Mouse (Mus musculus) gastrocnemius, adult 18-20 months (tissue): Measurements from ENCODE around the gene Spen. TPM values are rescaled to one million over a fixed set of nuclear protein-coding genes. Genes with fewer than 3 reads are reported as not detected.
"Not testable (repeated sequence)": the region's sequence is repeated elsewhere in the genome, so short reads cannot be mapped to it uniquely, and the experiment has no call there.

Experiments used
- DNase-seq: peaks from one replicate; pipeline ENCODE4 v3.0.0; 2021; ENCODE audit warnings: low spot score
- total RNA-seq, 2 experiments: library from RNA; stranded (reverse); gene quantifications; 2 replicates each; pipeline ENCODE4 v1.2.3; 2021

Spen gene
- total RNA-seq, 2 experiments from 2014 or later: 21.4 to 21.9 TPM

DNA sequence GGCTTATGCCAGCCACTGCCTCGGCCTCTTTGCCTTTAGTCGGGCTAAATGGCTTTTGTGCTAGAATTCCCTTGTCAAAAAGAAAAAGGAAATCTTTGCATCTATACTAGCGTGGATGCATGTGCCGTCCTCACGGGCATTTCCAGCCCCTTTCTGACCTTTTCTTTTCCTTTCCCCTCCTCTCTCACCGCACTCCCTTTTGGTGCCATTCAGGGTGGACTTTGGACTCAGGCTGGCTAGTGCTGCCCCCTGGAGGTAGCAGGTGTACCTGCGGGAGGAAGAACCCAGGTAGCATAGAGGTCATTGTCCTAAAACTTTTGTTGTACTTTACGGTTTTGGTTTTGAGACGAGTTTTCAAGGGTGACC is 21.5 kb upstream of the Spen start:
- DNase-seq: peak; percentile 87

DNA sequence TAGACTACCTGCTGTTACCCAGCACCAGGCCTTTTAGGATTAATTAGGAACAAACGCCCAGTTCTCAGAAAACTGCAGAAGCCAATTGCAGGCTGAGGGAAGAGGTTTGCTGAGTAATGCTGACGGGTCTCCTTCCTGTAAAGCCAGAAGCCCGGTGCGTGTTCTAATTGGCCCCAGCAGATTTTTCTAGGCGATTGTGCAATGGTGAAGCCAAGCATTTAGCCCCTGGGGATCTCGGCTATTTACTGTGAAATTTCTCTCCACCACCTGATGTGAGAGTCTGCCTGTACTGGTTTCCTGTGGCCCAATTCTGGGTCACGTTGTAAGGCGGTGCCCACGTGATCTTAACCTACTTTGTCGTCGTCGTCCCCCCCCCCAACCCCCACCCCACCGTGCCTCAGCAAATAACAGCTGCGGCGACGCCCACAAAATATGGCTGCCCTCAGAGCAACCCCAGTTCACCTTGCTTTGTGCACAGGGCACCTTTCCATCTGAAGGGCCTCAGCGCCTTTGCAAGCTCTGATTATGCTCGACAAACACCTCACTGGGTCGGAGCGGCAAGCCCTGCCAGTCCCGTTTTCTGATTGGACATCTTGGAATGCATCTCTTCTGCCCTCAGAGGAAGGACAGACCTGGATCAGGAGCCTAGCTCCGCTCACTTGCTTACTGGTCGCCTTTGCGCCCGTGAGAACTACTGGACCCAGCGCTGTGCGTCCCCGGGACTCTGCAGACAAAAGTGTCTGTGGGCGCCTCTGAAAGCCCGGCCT is 20.9 kb upstream of the Spen start:
- peak; percentile 89 for DNase-seq

DNA sequence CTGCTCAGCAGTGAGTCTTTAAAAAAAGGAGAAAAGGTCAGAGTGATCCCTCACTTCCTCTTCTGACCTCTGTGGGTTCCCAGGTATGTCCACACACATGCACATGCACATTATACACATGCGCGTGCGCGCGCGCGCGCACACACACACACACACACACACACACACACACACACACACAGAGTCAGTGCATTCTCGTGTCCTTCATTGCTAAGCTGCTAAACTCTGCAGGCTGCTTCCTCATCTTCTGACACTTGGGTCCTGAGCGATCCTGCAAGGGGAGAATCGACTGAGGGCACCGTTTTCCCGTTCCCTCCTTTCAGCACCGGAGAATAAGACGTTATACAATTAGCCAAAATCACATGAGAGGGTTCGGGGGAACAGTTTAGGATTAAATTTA is 20.3 kb upstream of the Spen start:
- DNase-seq: no peak

DNA sequence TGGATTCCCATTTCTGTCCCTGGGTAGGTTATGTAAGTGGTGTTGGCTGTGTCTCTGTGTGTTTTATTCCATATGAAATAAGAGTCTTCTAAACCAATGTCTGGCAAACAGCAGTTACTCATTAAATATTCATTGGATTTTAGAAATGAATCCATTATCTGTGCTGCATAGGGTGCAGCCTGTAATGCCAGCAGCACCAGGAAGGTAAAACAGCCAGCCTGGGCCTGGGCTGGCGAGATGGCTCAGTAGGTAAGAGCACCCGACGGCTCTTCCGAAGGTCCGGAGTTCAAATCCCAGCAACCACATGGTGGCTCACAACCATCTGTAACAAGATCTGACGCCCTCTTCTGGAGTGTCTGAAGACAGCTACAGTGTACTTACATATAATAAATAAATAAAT is 17.8 kb upstream of the Spen start:
- not testable (repeated sequence) for DNase-seq

DNA sequence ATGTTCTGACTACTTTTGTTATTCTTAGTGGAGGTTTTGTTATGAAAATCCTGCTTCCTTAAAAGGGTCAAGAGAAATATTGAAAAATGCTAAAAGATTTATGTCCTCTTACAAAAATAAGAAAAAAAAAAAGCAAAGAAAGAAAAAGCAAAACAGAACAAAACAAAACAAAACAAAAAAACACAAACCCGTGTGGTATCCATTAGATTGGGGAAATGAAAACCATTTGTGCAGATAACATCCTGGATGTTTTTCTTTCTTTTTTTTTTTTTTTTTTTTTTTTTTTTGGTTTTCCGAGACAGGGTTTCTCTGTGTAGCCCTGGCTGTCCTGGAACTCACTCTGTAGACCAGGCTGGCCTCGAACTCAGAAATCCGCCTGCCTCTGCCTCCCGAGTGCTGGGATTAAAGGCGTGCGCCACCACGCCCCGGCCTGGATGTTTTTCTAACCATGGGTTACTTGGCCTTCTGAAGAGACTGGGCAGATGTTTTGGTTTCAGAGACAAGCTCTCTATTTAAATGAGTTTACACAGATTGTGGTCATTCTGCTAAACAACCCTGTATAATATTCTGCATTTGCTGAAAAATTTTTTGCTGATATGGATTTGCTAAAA is 16.0 kb upstream of the Spen start:
- not testable (repeated sequence) for DNase-seq

DNA sequence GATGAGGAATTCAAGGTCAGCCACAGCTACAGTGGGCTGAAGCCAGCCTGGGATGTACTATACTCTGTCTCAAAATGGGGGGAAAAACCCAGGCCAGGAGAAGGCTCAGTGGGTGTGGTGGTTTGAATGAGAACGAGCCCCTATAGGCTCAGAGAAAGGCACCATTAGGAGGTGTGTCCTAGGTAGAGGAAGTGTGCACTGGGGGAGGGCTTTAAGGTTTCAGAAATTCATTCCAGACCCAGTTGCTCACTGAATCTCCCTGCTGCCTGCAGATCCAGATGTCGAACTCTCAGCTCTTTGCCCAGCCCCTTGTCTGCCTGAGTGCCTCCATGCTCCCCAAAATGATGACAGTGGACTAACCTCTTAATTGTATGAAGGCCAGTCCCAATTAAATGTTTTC is 14.1 kb upstream of the Spen start:
- DNase-seq: no peak

DNA sequence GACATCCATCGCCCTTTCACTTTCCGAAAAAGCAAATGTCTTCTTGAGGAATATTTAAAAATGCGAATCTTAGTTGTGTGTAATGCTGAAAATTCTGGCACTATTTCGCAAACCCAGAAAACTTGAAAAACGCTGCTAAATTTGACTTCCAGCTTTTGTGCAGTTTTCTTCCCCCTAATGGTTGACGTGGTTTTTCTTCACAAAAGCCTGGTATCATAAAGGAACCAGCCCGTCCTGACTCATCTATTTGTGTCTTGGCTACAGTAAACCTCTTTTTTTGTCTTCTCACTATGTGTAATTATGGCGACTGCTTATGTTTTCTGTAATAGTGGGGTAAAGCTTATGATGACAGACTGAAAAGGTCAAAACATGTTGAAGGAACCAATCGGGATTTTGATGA is 8.9 kb upstream of the Spen start:
- DNase-seq: no peak

DNA sequence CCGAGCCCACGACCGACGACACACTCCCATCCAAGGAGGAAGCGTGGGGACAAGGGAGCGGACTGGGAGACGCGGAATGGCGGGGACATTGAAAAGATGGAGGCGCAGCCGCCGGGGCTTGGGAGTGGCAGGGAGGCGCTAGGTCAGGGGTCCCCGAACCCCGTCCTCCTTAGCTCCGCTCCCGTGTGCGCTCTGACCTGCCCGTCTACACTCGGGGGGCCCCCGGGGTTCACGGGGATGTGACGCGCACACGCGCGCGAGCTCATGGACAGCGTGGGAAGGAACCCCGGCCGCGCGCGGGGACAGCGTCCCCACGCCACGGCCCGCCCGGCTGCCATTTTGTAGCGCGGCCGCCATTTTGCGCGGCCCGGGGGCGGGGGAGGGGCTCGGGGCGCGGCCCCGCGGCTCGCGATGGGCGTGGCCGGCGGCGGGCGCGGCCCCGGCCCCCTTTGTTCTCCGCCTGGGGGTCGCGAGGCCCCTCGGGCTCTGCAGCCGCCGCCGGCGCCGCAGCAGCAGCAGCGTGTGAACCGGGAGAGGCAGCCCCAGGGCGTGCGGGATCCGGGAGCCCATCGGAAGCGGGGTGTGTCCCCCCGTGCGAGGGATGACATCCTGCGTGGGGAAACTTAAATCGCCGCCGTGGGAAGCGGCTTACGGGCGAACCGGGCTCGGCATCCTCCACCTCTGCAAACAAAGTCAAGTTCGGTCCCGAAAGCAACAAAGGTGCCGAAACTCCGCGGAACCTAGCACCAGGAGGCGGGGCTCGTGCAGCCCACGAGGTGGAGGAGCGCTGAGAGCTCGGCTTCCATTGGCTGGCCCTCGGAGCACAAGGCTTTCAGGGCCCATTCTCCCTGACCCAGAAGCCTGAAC is 8.2 kb upstream of the Spen start:
- peak; percentile 85 for DNase-seq

DNA sequence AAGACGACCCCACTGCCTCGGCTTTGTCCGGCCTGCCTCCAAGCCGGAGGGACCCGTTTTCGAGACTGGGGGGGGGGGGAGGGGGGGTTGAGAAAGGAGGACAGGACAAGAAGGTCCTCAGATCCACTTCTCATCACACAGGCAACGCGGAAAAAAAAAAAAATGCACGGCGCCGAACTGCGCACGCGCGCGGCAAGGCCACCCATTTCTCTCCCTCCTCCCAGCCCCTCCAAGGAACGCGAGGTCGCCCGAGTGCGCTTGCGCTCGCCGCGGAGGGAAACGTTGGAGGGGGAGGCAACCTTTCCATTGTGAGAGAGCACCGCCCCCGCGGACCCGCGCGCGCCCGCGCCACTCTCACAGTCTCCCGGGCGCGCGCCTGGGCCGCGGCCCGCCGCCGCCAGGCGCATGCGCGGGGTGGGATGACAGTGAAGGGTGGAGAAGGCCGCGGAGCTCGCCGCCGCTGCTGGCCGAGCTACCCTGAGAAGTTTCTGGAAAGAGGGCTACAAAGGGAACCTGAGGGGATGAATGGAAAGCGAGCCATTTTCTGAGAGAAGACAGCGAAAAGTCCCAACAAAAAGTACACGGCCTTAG is 7.4 kb upstream of the Spen start:
- peak; percentile 99 for DNase-seq

DNA sequence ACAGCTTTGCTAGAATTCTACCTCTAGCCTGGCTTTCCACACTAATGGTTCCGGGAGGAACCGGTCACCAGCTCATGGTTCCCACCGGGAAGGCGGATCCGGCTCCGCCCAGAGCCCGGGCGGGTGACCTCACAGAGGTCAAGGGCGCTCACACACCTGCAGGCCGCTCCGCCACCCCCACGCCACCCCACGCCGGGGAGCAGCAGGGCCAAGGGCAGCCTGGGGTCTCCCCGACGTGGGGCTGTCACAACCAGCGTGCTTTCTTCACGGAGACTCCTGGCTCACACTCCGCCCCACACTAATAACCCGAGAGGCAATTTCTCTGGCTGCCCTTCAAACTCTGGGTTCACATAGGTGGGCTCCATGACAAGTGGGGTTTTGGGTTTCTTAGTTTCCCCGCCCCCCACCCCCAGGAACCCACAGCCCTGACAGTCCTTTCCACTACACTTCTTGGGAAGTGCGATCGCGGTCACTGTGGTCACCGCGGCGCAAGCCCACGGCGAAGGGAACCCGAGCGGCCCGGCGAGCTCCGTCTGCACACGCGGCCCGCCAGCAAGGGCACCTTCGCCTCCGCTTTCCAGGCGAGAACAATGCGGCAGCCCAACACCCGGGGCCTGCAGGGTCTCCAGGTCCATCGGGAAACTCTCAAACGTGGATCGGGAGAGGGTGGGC is 6.8 kb upstream of the Spen start:
- DNase-seq: peak; percentile 72

DNA sequence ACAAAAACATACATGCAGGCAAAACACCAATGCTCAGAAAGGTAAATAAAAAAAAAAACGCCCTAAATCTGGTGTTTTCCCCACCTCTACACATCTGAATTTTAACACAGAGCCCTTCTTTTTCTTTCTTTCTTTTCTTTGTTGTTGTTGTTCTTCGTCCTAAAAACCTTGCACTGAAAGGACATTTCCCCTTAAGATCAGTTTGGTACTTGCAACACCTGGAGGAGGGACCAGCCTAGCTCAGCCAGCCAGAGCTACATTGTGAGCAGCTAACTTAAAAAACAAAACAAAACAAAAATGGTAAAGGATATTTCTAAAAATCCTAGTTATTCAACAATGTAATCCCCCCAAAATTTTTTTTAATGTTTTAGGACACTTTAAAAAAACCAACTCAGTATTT is 6.1 kb upstream of the Spen start:
- no peak for DNase-seq

DNA sequence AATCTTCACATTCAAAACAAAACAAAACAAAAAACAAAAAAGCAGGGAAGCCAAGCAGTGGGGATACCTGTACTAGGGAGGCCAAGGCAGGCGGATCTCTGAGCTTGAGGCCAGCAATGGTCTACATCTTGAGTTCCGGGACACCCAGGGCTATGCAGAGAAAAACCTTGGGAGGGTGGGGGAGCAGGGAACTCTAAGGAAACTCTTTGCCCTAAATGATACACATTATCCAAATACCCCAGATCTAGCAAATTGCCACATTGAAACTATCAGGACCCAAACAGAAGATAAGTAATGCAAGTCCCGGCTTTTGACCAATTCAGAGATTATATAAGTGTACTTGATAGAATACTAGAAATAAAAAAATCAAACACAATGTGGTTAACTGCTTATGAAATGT is 5.2 kb upstream of the Spen start:
- no peak for DNase-seq

DNA sequence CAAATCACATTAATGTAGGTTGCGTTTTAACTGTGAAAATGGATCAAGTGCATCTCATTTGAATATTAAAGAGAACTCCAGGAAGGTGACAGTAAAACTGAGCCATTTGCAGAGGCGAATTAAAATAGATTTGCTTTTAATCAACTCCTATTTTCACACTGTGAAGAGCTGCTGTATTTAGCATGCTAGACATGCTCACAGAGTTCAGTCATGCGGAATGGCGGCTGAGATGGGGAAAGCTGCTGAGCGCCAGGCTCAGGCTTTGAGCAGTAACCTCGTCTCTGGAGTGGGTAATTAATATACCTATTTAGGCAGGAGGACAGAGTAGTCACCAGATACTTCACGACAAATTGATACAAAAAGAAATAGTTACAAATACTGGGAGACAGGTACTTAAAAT is 3.5 kb upstream of the Spen start:
- DNase-seq: no peak

DNA sequence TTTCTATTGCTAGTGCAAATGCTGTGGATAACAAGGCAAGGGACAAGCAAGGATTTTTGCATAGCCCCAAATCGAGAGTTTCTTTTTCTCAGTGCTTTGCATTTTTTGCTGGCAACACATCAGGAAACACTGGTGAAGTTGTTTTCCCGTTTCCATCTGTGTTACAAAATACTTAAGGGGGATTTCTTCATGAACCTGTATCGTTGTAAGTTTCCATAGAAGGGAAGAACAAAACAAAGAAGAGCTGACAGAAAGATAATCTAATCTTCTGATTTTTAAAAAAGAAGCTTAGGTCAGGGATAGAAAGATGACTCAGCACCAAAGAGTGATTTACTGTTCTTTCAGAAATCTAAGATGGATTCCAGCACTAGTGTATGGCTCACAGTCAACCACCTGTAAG is 2.4 kb upstream of the Spen start:
- no peak for DNase-seq

DNA sequence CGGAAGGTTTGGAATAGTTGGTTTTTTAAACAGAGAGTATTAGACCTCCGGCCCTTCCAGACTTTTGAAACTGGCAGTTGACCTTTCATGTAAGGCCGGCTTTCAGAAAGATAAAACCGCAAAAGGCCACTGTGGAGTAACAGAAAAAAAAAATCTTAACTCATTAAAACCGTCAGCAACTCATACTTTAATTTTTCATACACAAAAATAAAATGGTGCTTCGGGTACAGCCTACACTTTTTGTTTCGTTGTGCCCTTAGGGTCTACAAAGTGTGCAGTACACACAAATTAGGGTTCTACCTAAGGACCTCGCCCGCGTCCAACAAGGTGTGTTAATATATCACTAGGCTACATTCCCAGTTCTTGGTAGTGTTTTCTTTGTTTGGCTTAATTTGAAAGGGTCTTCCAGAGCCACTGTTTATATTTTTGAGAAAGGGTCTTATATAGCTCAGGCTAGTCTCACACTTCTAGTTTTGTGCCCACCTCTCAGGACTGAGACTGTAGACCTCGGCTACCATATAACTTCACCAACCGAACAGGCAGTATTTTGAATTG is 893 bp upstream of the Spen start:
- no peak for DNase-seq

DNA sequence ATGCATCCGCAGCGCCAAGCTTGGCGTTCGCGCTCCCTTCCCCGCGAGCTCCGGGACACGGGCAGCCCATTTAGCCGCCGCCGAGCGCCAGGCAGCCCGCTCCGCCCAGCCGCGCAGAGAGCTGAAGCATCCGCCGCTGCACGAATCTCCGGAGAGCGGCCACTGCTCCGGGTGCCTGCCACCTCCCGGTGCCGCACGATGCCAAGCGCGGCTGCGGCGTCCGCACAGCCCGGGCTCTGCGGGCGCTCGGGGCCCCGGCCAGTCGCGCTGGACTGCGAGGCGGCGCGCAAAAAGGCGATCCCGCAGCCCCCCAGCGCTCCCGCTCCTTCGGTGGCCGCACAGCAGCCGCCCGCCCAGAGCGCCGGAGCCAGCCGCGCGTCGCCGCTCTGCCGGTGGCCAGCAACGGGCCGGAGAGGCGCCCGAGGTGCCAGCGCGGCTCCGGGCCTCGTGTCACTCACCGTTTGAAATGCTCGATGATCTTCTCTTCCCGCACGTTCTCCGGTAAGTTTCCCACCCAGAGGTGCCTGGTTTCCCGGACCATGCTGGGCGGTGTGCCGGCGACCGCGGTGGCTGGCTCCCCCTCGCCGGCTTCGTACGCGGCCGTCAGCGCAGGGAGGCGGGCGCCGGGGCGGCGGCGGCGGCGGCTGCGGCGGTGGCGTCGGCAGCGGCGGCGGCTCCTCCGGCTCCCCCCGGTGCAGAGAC is 540 bp downstream of the Spen start:
- DNase-seq: peak; percentile 43

DNA sequence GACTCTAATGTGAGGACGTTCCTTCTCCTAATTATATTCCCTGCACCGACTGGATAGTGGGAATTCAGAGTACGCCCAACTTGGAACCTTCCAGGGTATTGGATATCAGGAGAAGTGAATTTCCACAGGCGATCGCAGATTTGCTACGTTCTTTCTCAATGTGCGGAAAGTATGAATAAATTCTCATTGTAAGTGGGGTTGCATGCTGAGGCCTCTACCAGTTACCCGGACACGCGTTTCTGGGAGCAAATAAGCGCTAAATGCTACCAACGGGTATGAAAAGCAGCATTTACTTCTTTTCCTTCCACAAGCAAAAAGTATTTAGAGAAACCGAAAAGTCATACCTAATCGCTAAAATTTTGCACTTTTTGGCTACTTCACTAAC is 1.2 kb downstream of the Spen start:
- peak; percentile 29 for DNase-seq

DNA sequence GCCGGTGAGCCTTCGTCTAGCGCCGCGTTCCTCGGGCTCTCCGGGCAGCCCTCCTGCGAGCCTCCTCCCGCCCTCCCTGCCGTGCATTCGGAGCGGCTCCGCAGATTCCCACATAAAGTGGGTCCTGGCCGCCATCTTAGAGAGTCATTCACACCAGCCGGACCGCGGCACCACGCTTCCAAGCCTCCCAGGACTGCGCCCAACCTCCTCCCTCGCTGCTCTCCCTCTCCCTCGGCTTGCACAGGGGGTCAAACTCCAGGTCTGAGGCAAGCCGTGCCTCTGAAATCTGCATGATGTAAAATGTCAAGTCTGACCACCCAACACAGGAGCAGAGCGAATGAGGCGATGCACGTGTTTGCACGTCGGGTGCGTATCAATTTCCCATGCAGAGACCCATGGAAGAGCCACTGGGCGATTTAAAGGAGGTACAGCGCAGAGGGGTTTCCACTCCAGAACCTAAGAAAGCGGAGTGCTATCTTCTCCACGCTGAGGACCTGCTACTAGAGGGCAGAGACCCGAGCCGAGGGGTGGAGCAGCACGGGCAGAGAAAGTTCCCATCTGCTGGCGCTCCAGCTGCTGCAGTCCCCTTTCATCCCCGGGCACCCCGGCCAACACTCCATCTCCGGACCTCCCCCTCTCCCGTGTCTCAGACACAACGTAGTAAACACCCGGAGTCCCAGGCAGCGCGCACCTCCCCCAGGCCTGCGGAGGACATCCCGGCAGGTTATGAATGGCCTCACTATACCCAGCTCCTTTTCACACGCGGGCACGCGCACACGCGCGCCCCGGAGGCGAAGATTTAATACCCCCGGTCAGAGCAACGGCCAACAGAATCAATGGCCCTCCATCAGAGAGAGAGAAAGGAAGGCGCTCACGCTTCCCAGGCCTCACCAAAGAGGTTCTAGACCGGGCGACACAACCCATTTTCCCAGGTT is 1.8 kb downstream of the Spen start:
- DNase-seq: peak; percentile 51

DNA sequence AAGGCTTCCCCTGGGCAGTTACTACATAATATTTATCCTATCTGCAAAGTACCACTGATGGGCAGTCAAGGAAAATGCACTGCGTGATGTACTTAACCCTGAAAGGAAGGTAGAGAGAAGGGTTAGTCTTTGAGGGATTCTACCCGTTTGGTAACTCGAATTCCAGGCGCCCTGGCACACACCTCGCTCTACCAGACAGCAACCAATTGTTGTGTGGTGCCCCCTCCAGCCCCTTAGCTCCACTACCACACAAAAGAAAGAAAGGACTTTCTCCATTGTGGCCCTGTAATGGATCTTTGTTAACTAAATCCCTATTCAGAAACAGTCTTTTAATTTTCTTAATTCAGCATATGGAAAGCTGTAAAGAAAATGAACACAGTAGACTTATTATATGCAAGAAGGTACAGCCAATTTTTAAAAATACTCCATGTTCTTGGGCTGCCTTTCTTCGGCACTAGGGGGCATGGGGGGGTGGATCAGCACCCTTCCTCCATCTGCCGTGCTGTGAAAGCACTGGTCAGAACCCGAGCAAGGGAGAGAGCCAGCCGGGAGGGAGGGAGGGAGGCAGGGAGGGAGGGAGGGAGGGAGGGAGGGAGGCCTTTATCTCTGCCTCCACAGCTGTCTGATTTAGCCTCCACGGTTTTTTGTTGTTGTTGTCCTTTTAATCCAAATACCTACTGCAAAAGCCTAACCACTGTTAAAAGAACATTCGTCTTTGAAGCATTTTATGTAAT is 3.3 kb downstream of the Spen start:
- DNase-seq: peak; percentile 40
